Mouse (Mus musculus) skeletal muscle tissue, adult 2 months (tissue): ENCODE data around the gene Il2rb.

Source experiments
- DNase-seq: peaks from one replicate; pipeline ENCODE4 v3.0.0-alpha.2; 2012; ENCODE audit warnings: low read depth, low spot score

The Il2rb gene

GRCm38 (mm10) chr15:78494968-78495406 is at the start of gene Il2rb:
Il2rb (minus strand) TSS chr15:78495271.
- no peak for DNase-seq

DNA sequence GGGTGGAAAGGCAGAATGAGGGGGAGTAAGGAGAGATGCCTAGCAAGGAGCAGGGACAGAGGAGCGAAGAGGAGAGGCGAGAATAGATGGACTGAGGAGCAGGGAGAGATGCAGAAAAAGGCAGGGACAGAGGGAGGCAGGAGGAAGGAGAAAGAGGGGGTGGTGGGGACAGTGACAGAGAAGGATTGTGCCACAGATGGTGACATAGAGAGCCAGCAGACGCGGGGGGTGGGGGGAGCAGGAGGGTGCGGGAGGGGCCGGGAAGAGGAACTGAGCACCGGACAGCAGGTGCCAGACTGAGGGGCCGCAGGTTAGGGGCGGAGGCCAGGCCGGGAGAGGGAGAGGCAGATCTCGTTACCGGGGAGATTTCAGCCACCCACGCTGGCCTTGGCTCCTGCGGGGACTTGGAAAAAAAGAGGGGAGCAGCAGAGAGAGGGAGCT is 49.5 kb upstream of the Il2rb start, which contains the start of gene Sstr3:
Gene Sstr3, minus strand, starts transcription at position 125 of the 441 bp plus-strand sequence.
- no peak for DNase-seq

DNA sequence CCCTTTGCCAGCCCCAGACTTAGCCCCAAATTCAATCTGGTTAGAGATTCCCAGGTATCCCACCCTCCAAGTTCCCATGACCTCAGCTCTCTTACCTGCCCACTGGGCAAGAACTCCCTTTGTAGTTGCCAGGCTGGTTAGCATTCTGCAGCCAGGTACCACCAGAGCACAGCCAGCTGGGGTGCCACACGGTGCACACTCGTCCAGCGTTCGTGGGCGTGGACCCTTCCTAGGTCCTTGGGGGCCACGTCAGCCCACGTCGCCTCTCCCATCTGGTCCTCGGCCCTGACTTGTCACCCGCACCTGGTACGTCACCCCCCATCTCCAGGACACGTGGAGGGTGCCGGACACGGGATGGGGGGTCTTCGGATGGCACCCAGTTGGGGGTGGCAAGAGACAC is 49.0 kb upstream of the Il2rb start:
- DNase-seq: no peak

- DNase-seq: no peak
These were observed 47.8 kb upstream of the Il2rb start for GRCm38 (mm10) chr15:78542767-78543303.

DNA sequence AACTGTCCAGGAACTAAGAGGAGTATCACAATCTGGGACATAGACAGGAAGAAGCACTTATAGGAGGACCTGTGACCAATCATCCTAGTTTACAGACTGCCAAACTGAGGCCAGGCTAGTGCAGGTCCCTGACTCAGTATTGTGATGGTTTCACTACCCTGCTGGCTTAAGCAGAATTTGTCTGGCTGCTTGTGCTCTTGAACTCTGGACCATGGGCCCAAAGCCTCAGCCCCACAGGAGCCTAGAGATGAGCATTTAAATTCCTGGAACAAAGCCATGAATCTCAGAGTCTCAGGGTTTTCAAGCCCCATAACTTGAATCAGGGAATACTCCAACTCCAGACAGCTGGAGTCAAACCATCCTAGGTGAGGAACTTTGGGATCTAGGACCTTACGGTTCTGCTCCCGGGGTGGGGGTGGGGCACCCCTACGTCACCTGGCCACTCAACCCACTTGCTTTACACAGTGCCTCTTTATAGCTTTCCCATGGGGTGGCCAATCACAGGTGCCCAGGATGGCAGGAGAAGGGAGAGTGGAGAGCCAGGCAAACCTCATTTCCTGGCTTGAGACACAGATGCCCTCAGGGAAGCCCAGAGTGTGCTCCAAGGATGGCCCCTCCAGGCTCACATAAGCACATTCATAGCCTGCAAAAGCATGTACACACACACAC is 47.2 kb upstream of the Il2rb start:
- DNase-seq: no peak

DNA sequence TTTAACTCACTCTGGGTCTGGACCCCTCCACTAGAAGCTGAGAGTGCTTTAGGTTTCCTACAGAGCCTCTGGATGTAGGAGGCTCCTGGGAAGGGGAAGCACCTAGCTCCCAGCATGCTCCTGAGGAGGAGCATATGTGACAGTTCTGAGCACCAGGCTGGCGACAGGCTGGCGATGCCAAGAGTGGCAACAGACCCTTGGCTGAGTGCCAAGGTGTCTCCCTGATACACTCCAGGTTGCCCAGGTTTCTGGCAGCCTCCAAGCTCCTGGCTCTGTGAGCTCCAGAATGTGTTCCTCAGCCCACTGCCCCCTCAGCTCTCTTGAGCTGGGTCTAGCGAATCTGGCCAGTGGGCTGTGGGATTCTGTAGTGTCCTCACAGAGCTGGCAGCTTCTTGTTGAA is 46.5 kb upstream of the Il2rb start:
- DNase-seq: peak; percentile 30

GRCm38 (mm10) chr15:78541036-78541435 is 46.0 kb upstream of the Il2rb start:
- DNase-seq: no peak

GRCm38 (mm10) chr15:78535723-78536421 is 40.8 kb upstream of the Il2rb start:
- no peak for DNase-seq

GRCm38 (mm10) chr15:78533346-78533835 is 38.3 kb upstream of the Il2rb start:
- no peak for DNase-seq

DNA sequence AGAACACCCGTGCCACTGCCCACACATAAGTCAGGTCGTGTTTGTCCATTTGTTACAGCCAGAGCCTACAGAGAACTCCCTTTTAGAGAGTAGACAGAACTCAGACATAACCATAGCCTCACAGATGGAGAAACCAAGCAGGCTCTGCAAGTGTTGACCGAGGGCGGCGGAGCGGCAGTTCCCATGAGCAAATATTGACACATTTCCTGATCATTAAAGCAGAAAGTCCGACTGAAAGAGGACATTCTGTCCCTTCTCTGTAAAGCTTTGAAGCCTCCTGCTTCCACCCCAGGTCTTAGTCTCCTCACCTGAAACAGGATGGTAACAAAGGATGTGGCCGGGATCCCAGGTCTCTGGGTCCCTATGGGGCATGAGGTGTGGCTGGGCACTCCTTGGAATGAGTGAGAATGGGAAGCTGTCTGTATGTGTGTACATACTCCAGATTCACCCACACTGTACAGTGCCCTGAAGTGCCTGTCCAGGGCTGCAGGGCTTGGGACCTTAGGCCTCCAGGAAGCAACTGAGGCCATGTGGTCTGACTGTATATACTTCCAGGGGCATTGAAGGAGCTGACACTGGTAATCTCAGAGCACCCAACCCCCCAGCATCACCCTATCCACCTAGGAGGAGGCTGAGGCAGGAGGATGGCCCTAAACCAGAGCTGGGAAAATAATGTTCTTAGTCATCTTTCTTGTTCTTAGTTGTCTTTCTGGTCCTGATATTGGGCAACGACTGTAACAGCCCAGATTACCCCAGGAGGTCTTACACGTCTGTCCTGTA is 37.7 kb upstream of the Il2rb start:
- DNase-seq: no peak

DNA sequence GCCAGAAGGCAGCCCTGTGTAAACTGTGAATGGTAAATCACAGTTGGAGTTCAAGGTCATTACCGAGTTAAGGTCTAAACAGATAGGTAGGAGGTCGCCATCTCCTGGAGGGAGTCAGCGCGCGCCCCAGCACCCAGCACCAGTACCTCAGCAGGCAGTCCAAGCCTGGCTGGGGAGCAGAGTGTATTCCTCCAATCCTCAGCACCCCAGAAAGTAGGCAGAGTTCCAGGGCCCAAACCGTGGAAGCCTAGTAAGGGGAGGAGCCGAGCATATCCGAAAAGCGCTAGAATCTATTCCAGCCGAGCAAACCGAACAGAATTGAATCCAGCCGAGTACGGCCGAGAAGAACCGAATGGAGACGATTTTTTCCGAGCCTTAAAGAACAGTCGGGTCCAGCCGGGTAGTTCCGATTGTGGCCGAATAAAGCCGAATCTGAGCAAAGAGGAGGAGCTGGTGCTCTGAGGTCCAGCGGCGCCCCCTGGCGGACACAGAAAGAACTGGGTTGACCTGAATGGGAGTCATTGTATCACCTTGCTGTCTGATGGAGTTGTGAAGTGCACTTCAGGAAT is 36.9 kb upstream of the Il2rb start:
- DNase-seq: peak; percentile 98

GRCm38 (mm10) chr15:78531451-78531720 is 36.3 kb upstream of the Il2rb start:
- no peak for DNase-seq

DNA sequence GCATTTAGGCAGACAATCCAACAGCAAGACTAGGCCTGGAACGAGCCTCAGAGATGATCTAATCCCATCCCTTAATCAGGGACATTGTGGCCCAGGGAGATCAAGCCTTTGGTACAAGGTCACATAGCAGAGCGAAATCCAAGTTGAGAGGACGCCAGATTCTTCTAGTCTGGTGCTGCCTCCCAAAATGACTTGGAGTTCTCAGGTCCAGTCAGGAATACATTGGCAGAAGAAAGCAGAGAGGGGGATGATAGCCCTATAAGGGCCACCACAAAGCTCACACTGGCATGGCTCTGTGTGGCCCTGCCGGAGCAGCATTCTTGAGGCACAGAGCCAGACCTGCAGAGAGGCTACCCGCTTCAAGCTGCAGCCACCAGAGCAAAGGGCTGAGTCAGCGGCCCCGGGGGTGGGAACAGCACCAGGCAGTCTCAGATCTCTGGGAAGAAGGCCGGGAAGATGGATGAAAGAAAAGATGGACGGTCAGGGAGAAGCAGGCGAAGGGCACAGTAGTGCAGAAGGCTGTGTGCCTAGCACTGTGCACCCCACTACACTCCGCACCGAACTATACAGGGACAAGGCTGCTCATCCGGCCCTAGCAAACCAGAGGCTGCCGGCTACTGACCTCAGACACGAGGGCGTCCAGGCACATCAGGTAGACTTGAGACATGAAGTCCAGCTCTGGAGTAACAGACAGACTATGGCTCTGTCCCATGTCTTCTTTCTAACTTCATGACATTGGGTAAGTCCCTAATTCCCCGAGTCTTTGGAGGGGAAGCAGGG is 35.8 kb upstream of the Il2rb start, which contains the start of gene C1qtnf6:
Gene C1qtnf6, minus strand, starts transcription at position 746 of the 780 bp plus-strand sequence.
- DNase-seq: peak; percentile 84

GRCm38 (mm10) chr15:78530141-78530540 is 35.1 kb upstream of the Il2rb start:
- DNase-seq: no peak

DNA sequence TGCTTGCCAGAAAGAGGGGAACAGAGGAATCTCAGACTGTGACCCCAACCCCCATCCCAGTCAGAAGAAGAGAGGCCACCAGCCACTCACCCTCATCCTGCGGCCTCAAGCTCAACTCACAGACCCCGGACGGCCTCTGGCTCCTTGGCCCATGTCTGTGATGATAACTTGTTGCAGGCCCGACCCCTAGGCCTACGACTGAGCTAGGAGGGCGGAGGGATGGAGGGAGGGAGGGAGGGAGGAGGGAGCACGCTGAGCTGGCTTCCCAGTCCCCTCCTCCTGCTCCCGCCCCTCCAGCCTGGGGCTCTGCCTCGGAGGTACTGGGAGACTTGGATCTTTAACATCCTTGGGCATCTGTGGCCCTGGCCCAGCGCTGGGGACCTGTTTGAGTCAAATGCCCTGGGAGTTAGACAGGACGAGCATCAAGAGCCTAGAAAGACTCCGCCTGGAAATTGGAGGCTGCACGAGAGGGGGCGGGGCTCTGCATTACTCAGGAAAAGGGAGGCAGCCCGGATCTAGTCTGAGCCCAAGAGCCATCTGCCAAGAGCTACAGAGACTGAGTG is 34.4 kb upstream of the Il2rb start:
- peak; percentile 50 for DNase-seq

- DNase-seq: peak; percentile 39
These were observed 33.8 kb upstream of the Il2rb start for GRCm38 (mm10) chr15:78528726-78529411.

DNA sequence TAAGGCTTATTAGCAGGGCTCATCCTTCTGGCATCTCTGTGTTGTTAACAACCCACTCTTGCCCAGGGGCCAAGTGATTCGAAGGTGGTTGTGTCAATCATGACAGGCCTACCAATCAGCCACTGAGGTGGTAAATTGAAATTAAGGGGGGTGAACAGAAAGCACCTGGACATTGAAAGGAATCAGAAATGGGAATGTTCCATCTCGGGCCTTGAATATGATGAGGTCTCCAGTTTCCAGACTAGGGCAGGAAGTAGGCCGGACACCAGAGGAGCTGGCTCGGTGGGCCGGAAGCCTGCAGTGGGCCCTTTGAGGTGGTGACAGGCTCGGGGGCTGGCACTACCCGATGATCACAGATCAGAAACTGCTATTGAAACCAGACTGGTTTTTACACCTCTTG is 32.9 kb upstream of the Il2rb start:
- peak; percentile 34 for DNase-seq

DNA sequence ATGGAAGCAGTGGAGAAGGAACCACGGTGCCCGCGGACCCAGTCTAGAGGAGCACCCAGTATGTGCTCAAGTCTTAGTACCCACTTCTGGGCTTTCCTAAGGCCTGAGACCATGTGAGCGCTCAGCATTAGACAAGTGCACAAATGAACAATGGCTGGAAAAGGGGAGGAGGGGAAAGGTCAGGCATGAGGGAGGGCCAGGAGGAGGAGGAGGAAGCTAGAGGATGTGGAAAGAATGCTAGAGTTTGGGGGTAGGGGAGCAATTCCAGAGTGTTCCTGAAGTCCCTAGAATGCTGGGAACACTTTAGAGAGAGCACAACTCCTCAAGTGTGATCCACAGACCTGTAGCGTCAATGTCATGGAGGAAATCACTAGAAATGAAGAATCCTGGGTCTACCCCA is 29.1 kb upstream of the Il2rb start:
- no peak for DNase-seq

DNA sequence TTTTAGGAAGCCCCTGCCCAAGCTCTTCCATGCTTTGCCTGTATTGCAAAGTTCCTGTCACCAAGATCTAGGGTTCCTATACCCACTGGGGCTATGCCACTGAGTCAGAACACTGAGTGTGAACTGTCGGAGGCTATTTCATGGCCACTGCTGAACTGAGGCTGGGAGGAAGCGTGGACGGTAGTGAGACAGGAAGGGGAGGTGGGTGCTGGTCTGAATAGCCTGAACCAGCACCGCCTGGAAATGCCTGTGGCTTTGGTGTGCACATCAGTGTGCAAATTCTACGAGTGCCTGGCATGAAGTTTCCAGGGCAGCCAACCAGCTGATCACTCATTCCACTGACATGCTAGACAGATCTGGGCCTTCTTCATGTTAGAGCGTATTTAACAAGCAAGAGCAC is 26.8 kb upstream of the Il2rb start:
- DNase-seq: no peak

- peak; percentile 30 for DNase-seq
These were observed 26.3 kb upstream of the Il2rb start for GRCm38 (mm10) chr15:78521331-78521730.
